Mouse (Mus musculus) heart, embryonic 11.5 days (tissue): ENCODE data around the gene Zdhhc13. TPM values are rescaled to one million over a fixed set of nuclear protein-coding genes. Genes with fewer than 3 reads are reported as not detected.

Experiments
- ATAC-seq: fragments of 200-750 bp; cut with Nextera tagmentation; replicated peaks from 2 replicates; pipeline ENCODE4 v1.8.0; 2017; ENCODE audit warnings: moderate library complexity; ENCODE audit not compliant: insufficient number of reproducible peaks, low FRiP score, low TSS enrichment
- H3K27ac ChIP-seq: fragments of 300-500 bp; sonication (generic); 2 replicates; pipeline ENCODE4 v1.5.1; 2014; ENCODE audit warnings: mild to moderate bottlenecking, low read depth, low read length
- H3K27me3 ChIP-seq: fragments of 300-500 bp; sonication (generic); 2 replicates; pipeline ENCODE4 v1.6.1; 2014; ENCODE audit warnings: mild to moderate bottlenecking, low read length, mixed read lengths; ENCODE audit not compliant: control insufficient read depth, insufficient read depth
- H3K36me3 ChIP-seq: fragments of 300-500 bp; sonication (generic); 2 replicates; pipeline ENCODE4 v1.6.1; 2014; ENCODE audit warnings: mild to moderate bottlenecking, low read length, moderate library complexity, mixed read lengths; ENCODE audit not compliant: control insufficient read depth, insufficient read depth
- H3K4me1 ChIP-seq: fragments of 300-500 bp; sonication (generic); 2 replicates; pipeline ENCODE4 v1.6.1; 2014; ENCODE audit warnings: low read length; ENCODE audit not compliant: control insufficient read depth, insufficient read depth
- H3K4me2 ChIP-seq: fragments of 300-500 bp; sonication (generic); 2 replicates; pipeline ENCODE4 v1.6.1; 2014; ENCODE audit warnings: mild to moderate bottlenecking, moderate library complexity
- H3K4me3 ChIP-seq: fragments of 300-500 bp; sonication (generic); 2 replicates; pipeline ENCODE4 v1.5.1; 2014; ENCODE audit warnings: low read depth, low read length
- H3K9ac ChIP-seq: fragments of 300-500 bp; sonication (generic); 2 replicates; pipeline ENCODE4 v1.6.1; 2014; ENCODE audit warnings: mild to moderate bottlenecking, low read depth, low read length, moderate library complexity
- H3K9me3 ChIP-seq: fragments of 300-500 bp; sonication (generic); replicated peaks from 2 replicates; pipeline ENCODE4 v1.6.1; 2016; ENCODE audit warnings: low read length; ENCODE audit not compliant: control insufficient read depth
- WGBS: fragments of 180-500 bp; shearing (Covaris S2); extraction: QIAGEN DNeasy Blood & Tissue Kit; methylation state at CpG from one replicate; pipeline ENCODE4 v1.1.7; 2014; ENCODE audit not compliant: insufficient replicate concordance; 5-methylcytosine and 5-hydroxymethylcytosine counted together
- polyA plus RNA-seq: library from polyadenylated mRNA; unstranded; fragments of >200 nt; fragmentation: Nextera tagmentation; extraction: Ambion mirVana; gene quantifications from 2 replicates; pipeline ENCODE4 v1.2.1, GENCODE M21; 2014

Zdhhc13 gene
- polyA plus RNA-seq, 1 experiment from 2014 or later, result 36.1 TPM

DNA sequence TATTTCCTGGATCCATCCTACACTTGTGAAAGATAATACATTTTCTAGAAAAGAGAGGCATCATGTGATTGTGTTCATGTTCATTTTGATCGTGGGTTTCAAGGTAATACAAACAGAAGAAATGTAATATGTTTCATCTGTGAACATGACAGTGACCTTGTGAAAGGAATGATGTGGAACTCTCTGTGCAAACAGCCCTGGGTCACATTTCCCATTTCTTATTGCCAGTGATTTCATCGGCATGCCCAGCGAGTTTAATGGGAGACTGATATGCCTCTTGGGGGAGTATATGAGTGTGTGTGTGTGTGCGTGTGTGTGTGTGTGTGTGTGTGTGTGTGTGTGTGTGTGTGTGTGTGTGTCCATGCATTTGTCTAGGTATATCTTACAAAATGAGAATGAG lies 52.7 kb downstream of the Zdhhc13 start:
- Histone ChIP-seq H3K27ac (peak overlapping the region; percentile 52), H3K4me3 (no peak overlapping the region), H3K27me3 (no peaks in the 10 kb centered on the region), H3K9ac (no peak overlapping the region), H3K4me1 (peaks cover 36% of the 10 kb centered on the region), H3K36me3 (no peaks in the 10 kb centered on the region), H3K4me2 (peak overlapping the region; percentile 2; the same call in 1 of the 2 replicates), H3K9me3 (no peaks in the 10 kb centered on the region)
- ATAC-seq, result no peak
- WGBS, result 62% methylated on average over 4 of the region's 4 CpGs

DNA sequence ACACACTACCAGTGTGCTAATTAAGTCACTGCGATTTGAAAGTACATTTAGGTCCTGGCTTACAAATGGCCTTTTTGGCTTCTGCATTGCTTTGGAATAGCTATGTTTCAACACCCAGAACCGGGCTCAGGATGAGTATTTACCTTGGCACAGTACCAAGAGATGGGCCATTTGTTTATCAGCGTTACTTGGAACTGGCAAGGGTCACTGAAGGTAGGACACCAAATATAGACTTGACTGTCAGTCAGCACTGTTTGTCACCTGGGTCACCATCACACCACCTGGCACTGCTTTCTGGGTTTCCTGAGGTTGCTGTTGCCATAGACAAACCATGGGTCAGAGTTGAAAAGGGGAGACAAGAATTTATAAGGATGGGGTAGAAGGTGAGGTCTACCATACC lies 53.5 kb downstream of the Zdhhc13 start:
- no peak overlapping the region; the same call in 1 of the 2 replicates for H3K4me3 ChIP-seq
- WGBS, result 35% methylated on average over 3 of the region's 3 CpGs

DNA sequence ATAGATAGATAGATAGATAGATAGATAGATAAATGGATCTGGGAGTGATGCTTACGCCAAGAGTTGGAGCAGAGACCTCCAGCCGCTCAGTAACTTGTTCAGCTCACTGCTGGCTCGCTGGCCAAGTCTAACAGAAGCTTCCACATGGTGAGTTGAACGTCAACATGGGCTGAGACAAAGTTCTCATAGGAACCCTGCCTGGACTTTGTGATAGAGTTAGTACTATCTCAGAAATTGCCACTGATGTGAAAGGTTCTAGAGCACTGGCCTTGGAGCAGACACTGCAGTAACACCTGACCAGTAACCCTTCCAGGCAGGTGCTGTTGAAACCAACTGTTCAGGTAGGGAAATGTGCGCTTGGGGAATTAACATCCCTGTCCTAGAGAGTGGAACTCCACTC lies 54.7 kb downstream of the Zdhhc13 start:
- Histone ChIP-seq H3K27ac (peak overlapping the region; percentile 41; the same call in 1 of the 2 replicates), H3K36me3 (no peaks in the 10 kb centered on the region), H3K9me3 (no peaks in the 10 kb centered on the region), H3K9ac (peak overlapping the region; percentile 1; the same call in 1 of the 2 replicates), H3K4me1 (peaks cover 36% of the 10 kb centered on the region), H3K4me3 (0 out of 2 replicates have a peak overlapping the region, but pooled peaks have one; percentile 48), H3K27me3 (no peaks in the 10 kb centered on the region), H3K4me2 (peak overlapping the region; percentile 75)
- ATAC-seq, result no peak
- 82% methylated on average over 5 of the region's 5 CpGs for WGBS

More for the DNA sequence above, 53.5 kb downstream of the Zdhhc13 start:
- no peaks in the 10 kb centered on the region for H3K9me3 ChIP-seq
- H3K4me2 ChIP-seq, result peak overlapping the region; percentile 31
- no peaks in the 10 kb centered on the region for H3K27me3 ChIP-seq
- peak overlapping the region; percentile 52 for H3K27ac ChIP-seq
- ATAC-seq, result no peak
- H3K4me1 ChIP-seq, result peaks cover 36% of the 10 kb centered on the region
- H3K9ac ChIP-seq, result 0 out of 2 replicates have a peak overlapping the region, but pooled peaks have one; percentile 22
- no peaks in the 10 kb centered on the region for H3K36me3 ChIP-seq

- Histone ChIP-seq H3K4me2 (peak overlapping the region; percentile 75), H3K4me3 (peak overlapping the region; percentile 48), H3K27ac (peak overlapping the region; percentile 92), H3K4me1 (peaks cover 24% of the 10 kb centered on the region), H3K9me3 (no peaks in the 10 kb centered on the region), H3K9ac (peak overlapping the region; percentile 77), H3K36me3 (no peaks in the 10 kb centered on the region), H3K27me3 (no peaks in the 10 kb centered on the region)
- ATAC-seq, result no peak
- 52% methylated on average over 12 of the region's 12 CpGs for WGBS
These were observed 56.6 kb downstream of the Zdhhc13 start for GRCm38 (mm10) chr7:48845213-48845973.

DNA sequence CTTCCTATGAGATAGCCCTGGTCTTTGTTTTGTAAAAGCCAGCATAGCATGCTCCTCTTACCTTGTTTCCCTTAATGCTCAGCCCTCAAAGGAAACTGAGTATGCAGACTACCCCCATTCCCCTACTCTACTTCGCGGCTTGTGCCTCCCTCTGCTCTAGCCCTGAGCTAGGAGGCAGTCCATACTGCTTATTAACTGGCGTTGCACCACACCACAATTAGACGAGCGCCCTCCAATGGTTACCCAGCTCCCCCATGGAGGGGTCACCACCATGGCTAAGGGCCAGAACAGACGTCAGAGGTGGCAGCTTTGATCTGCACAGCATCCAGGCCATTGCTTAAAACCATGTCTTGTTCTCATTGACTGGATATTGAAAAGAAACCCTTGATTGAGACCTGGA lies 58.0 kb downstream of the Zdhhc13 start:
- Histone ChIP-seq H3K9ac (peak overlapping the region; percentile 77), H3K27me3 (no peaks in the 10 kb centered on the region), H3K4me1 (peaks cover 18% of the 10 kb centered on the region), H3K27ac (peak overlapping the region; percentile 92), H3K36me3 (no peaks in the 10 kb centered on the region), H3K9me3 (no peaks in the 10 kb centered on the region), H3K4me2 (peak overlapping the region; percentile 75), H3K4me3 (peak overlapping the region; percentile 48)
- ATAC-seq, result 0 out of 2 replicates have a peak, but pooled peaks have one; percentile 43
- WGBS, result 39% methylated on average over 6 of the region's 6 CpGs

DNA sequence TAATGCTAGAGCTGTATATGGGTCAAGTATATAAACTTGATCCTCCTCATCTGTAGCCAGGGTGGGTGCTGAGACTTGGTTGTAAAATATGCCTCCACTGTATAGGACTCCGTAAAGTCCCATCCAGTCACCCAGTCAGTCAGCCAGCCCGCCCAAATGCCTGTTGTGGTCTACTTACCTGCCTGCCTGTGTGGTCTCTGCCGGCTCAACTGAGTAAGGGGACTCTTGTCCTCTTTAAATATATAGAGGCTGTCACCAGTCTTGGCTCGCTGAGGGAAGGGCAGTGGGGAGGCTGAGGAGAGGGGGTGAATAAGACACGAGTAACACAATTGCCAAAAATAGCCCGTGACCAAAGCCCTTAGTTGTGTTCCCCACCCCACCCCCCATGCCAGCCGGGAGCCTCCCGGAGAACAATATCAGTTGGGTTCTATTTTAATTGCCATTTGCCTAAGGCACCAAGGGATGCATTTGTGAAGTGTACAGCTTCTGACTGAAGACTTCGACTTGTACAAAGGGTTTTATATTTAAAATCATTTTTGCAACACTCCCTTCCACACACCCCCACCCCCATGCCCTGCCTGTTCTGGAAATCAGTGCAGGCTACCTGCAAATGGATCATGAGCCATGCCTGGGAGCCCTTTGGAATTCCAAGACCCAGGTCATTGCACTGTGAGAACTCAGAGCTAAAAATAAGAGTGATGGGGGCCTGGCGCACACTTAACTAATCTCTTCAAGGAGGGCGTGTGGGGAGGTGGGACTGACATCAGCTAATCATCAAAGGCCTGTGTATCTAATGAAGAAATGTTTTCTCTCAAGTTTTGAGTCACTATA lies 59.2 kb downstream of the Zdhhc13 start, which contains the start of gene Csrp3:
Csrp3 (minus strand) TSS at position 214 of the 831 bp plus-strand sequence.
- Histone ChIP-seq H3K9me3 (no peaks in the 10 kb centered on the region), H3K4me1 (peaks cover 14% of the 10 kb centered on the region), H3K27me3 (no peaks in the 10 kb centered on the region), H3K27ac (peak within 1 kb of the TSS; percentile 92), H3K36me3 (no peaks in the 10 kb centered on the region), H3K4me3 (peak within 1 kb of the TSS; percentile 48), H3K4me2 (peak within 1 kb of the TSS; percentile 75), H3K9ac (peak within 1 kb of the TSS; percentile 77)
- WGBS, result 25% methylated on average over 11 of the region's 11 CpGs
- peak; percentile 75 for ATAC-seq

- no peak for ATAC-seq
- Histone ChIP-seq H3K9me3 (no peaks in the 10 kb centered on the region), H3K4me3 (no peak overlapping the region), H3K27ac (no peak overlapping the region), H3K4me2 (no peak overlapping the region), H3K9ac (no peak overlapping the region), H3K4me1 (peaks cover 9% of the 10 kb centered on the region), H3K36me3 (no peaks in the 10 kb centered on the region), H3K27me3 (no peaks in the 10 kb centered on the region)
- WGBS, result 80% methylated on average over 6 of the region's 6 CpGs
These were observed 62.8 kb downstream of the Zdhhc13 start for GRCm38 (mm10) chr7:48851529-48852104.

GRCm38 (mm10) chr7:48853496-48853895 lies 64.7 kb downstream of the Zdhhc13 start:
- 32% methylated on average over 13 of the region's 13 CpGs for WGBS
- 0 out of 2 replicates have a peak, but pooled peaks have one; percentile 18 for ATAC-seq
- H3K27me3 ChIP-seq, result no peaks in the 10 kb centered on the region
- no peaks in the 10 kb centered on the region for H3K9me3 ChIP-seq
- H3K4me3 ChIP-seq, result no peak overlapping the region
- H3K27ac ChIP-seq, result peak overlapping the region; percentile 87
- H3K4me2 ChIP-seq, result peak overlapping the region; percentile 22; the same call in 1 of the 2 replicates
- no peaks in the 10 kb centered on the region for H3K36me3 ChIP-seq
- peaks cover 9% of the 10 kb centered on the region for H3K4me1 ChIP-seq
- no peak overlapping the region for H3K9ac ChIP-seq
